Mouse (Mus musculus): ENCODE measurements around the gene Gm5862. TPM values are rescaled to one million over a fixed set of nuclear protein-coding genes. Genes with fewer than 3 reads are reported as not detected.
A peak's percentile ranks its signal among the peaks of the same experiment; 100 is the strongest.
"Not testable (repeated sequence)": the region's sequence is repeated elsewhere in the genome, so short reads cannot be mapped to it uniquely, and the experiment has no call there.

Gm5862 gene
- not detected in 2 replicates for polyA plus RNA-seq (2014; fragmentation: Nextera tagmentation; extraction: Ambion mirVana)

GRCm38 (mm10) chr5:26022816-26023215 lies at the start of gene Gm5862:
Gm5862 (minus strand) TSS chr5:26022916.
- not testable (repeated sequence) for H3K4me3 ChIP-seq (ENCODE audit: low read length); H3K9me3 ChIP-seq (ENCODE audit: control insufficient read depth, low read length); H3K27me3 ChIP-seq (ENCODE audit: control insufficient read depth, insufficient read depth, low read length); H3K9ac ChIP-seq (ENCODE audit: low read depth, low read length); ATAC-seq (ENCODE audit: low FRiP score, low TSS enrichment); H3K4me2 ChIP-seq (replicated peaks; ENCODE audit: low read depth, low read length); H3K27ac ChIP-seq (ENCODE audit: low read depth, low read length); H3K4me1 ChIP-seq (ENCODE audit: control insufficient read depth, insufficient read depth, low read length); H3K36me3 ChIP-seq (ENCODE audit: control insufficient read depth, insufficient read depth, low read length)
- no CpG with 5 or more reads among the region's 3 CpGs for WGBS

- Histone ChIP-seq H3K4me2 (replicated peaks; ENCODE audit: low read depth, low read length) (no peak overlapping the region), H3K9ac (ENCODE audit: low read depth, low read length) (no peak overlapping the region), H3K4me1 (ENCODE audit: control insufficient read depth, insufficient read depth, low read length) (no peaks in the 10 kb centered on the region), H3K27ac (ENCODE audit: low read depth, low read length) (no peak overlapping the region), H3K4me3 (ENCODE audit: low read length) (no peak overlapping the region), H3K27me3 (ENCODE audit: control insufficient read depth, insufficient read depth, low read length) (no peaks in the 10 kb centered on the region), H3K36me3 (ENCODE audit: control insufficient read depth, insufficient read depth, low read length) (no peaks in the 10 kb centered on the region), H3K9me3 (ENCODE audit: control insufficient read depth, low read length) (no peaks in the 10 kb centered on the region; the same call in 1 of the 2 replicates)
- WGBS, result 92% methylated on average over 24 of the region's 24 CpGs
- no peak for ATAC-seq (ENCODE audit: low FRiP score, low TSS enrichment)
These were observed 48.0 kb upstream of the Gm5862 start for GRCm38 (mm10) chr5:26070716-26071115.

- H3K4me2 ChIP-seq (replicated peaks; ENCODE audit: low read depth, low read length); H3K36me3 ChIP-seq (ENCODE audit: control insufficient read depth, insufficient read depth, low read length); H3K4me1 ChIP-seq (ENCODE audit: control insufficient read depth, insufficient read depth, low read length); H3K9ac ChIP-seq (ENCODE audit: low read depth, low read length); H3K9me3 ChIP-seq (ENCODE audit: control insufficient read depth, low read length); ATAC-seq (ENCODE audit: low FRiP score, low TSS enrichment); H3K27me3 ChIP-seq (ENCODE audit: control insufficient read depth, insufficient read depth, low read length); H3K4me3 ChIP-seq (ENCODE audit: low read length); H3K27ac ChIP-seq (ENCODE audit: low read depth, low read length): not testable (repeated sequence)
- WGBS, result no CpG with 5 or more reads among the region's 2 CpGs
These were observed 35.8 kb upstream of the Gm5862 start, which contains the start of gene Gm7347 for GRCm38 (mm10) chr5:26058481-26058880. Gm7347 (minus strand) TSS chr5:26058581.

- H3K9ac ChIP-seq (ENCODE audit: low read depth, low read length); H3K9me3 ChIP-seq (ENCODE audit: control insufficient read depth, low read length); H3K4me1 ChIP-seq (ENCODE audit: control insufficient read depth, insufficient read depth, low read length); H3K4me3 ChIP-seq (ENCODE audit: low read length); H3K27ac ChIP-seq (ENCODE audit: low read depth, low read length); H3K27me3 ChIP-seq (ENCODE audit: control insufficient read depth, insufficient read depth, low read length); H3K4me2 ChIP-seq (replicated peaks; ENCODE audit: low read depth, low read length); H3K36me3 ChIP-seq (ENCODE audit: control insufficient read depth, insufficient read depth, low read length); ATAC-seq (ENCODE audit: low FRiP score, low TSS enrichment): not testable (repeated sequence)
- WGBS, result 84% methylated on average over 2 of the region's 2 CpGs
These were observed 16.7 kb upstream of the Gm5862 start, which contains the start of gene Speer4a for GRCm38 (mm10) chr5:26039458-26039857. Speer4a (minus strand) TSS chr5:26039558.

GRCm38 (mm10) chr5:26007697-26008096 lies 15.0 kb downstream of the Gm5862 start:
- H3K4me3 ChIP-seq (ENCODE audit: low read length); H3K4me1 ChIP-seq (ENCODE audit: control insufficient read depth, insufficient read depth, low read length); H3K9ac ChIP-seq (ENCODE audit: low read depth, low read length); H3K9me3 ChIP-seq (ENCODE audit: control insufficient read depth, low read length); H3K27me3 ChIP-seq (ENCODE audit: control insufficient read depth, insufficient read depth, low read length); ATAC-seq (ENCODE audit: low FRiP score, low TSS enrichment); H3K27ac ChIP-seq (ENCODE audit: low read depth, low read length); H3K4me2 ChIP-seq (replicated peaks; ENCODE audit: low read depth, low read length); H3K36me3 ChIP-seq (ENCODE audit: control insufficient read depth, insufficient read depth, low read length): not testable (repeated sequence)
- 72% methylated on average over 6 of the region's 7 CpGs for WGBS

- H3K4me1 ChIP-seq (ENCODE audit: control insufficient read depth, insufficient read depth, low read length); H3K9ac ChIP-seq (ENCODE audit: low read depth, low read length); H3K36me3 ChIP-seq (ENCODE audit: control insufficient read depth, insufficient read depth, low read length); H3K9me3 ChIP-seq (ENCODE audit: control insufficient read depth, low read length); H3K27ac ChIP-seq (ENCODE audit: low read depth, low read length); H3K27me3 ChIP-seq (ENCODE audit: control insufficient read depth, insufficient read depth, low read length): not testable (repeated sequence)
- 24% methylated on average over 45 of the region's 45 CpGs for WGBS
- peak; percentile 92 for ATAC-seq (ENCODE audit: low FRiP score, low TSS enrichment)
- H3K4me3 ChIP-seq (ENCODE audit: low read length), result peak overlapping the region; percentile 35
- H3K4me2 ChIP-seq (replicated peaks; ENCODE audit: low read depth, low read length), result peak overlapping the region; percentile 53
These were observed 15.6 kb downstream of the Gm5862 start for GRCm38 (mm10) chr5:26006937-26007695.

- not testable (repeated sequence) for H3K9me3 ChIP-seq (ENCODE audit: control insufficient read depth, low read length); H3K27ac ChIP-seq (ENCODE audit: low read depth, low read length); H3K27me3 ChIP-seq (ENCODE audit: control insufficient read depth, insufficient read depth, low read length); ATAC-seq (ENCODE audit: low FRiP score, low TSS enrichment); H3K4me1 ChIP-seq (ENCODE audit: control insufficient read depth, insufficient read depth, low read length); H3K4me2 ChIP-seq (replicated peaks; ENCODE audit: low read depth, low read length); H3K36me3 ChIP-seq (ENCODE audit: control insufficient read depth, insufficient read depth, low read length); H3K9ac ChIP-seq (ENCODE audit: low read depth, low read length); H3K4me3 ChIP-seq (ENCODE audit: low read length)
- WGBS, result 100% methylated on average over 1 of the region's 2 CpGs
These were observed 18.0 kb downstream of the Gm5862 start, which contains the start of gene Gm1979 for GRCm38 (mm10) chr5:26004698-26005097. Gm1979 (minus strand) TSS chr5:26004798.

GRCm38 (mm10) chr5:25988550-25988949 lies 34.2 kb downstream of the Gm5862 start, which contains the start of gene Gm21698:
Gm21698 (minus strand) TSS chr5:25988650.
- H3K9me3 ChIP-seq (ENCODE audit: control insufficient read depth, low read length); H3K4me3 ChIP-seq (ENCODE audit: low read length); H3K4me1 ChIP-seq (ENCODE audit: control insufficient read depth, insufficient read depth, low read length); H3K27me3 ChIP-seq (ENCODE audit: control insufficient read depth, insufficient read depth, low read length); H3K9ac ChIP-seq (ENCODE audit: low read depth, low read length); ATAC-seq (ENCODE audit: low FRiP score, low TSS enrichment); H3K36me3 ChIP-seq (ENCODE audit: control insufficient read depth, insufficient read depth, low read length); H3K27ac ChIP-seq (ENCODE audit: low read depth, low read length); H3K4me2 ChIP-seq (replicated peaks; ENCODE audit: low read depth, low read length): not testable (repeated sequence)
- WGBS, result no CpG with 5 or more reads among the region's 3 CpGs

GRCm38 (mm10) chr5:25972563-25972962 lies 50.2 kb downstream of the Gm5862 start, which contains the start of gene Gm21680:
Gm21680 (minus strand) TSS chr5:25972663.
- WGBS, result no CpG with 5 or more reads among the region's 2 CpGs

More at GRCm38 (mm10) chr5:25972563-25972962, 50.2 kb downstream of the Gm5862 start, which contains the start of gene Gm21680:
- H3K4me2 ChIP-seq (replicated peaks; ENCODE audit: low read depth, low read length); H3K36me3 ChIP-seq (ENCODE audit: control insufficient read depth, insufficient read depth, low read length); H3K4me3 ChIP-seq (ENCODE audit: low read length); ATAC-seq (ENCODE audit: low FRiP score, low TSS enrichment); H3K4me1 ChIP-seq (ENCODE audit: control insufficient read depth, insufficient read depth, low read length); H3K9ac ChIP-seq (ENCODE audit: low read depth, low read length); H3K9me3 ChIP-seq (ENCODE audit: control insufficient read depth, low read length); H3K27me3 ChIP-seq (ENCODE audit: control insufficient read depth, insufficient read depth, low read length); H3K27ac ChIP-seq (ENCODE audit: low read depth, low read length): not testable (repeated sequence)

Data from kidney, embryonic 14.5 days (tissue).